Mouse (Mus musculus) embryonic facial prominence, embryonic 14.5 days (tissue): ENCODE measurements around the gene Kmt5c. TPM values are rescaled to one million over a fixed set of nuclear protein-coding genes. Genes with fewer than 3 reads are reported as not detected.

Source experiments
- ATAC-seq: fragments of 200-750 bp; cut with Nextera tagmentation; 2 replicates; pipeline ENCODE4 v1.8.0; 2017; ENCODE audit warnings: low read depth, moderate number of reproducible peaks, moderate TSS enrichment
- DNase-seq: peaks from one replicate; pipeline ENCODE4 v3.0.0-alpha.2; 2015; ENCODE audit warnings: low spot score
- H3K27ac ChIP-seq: fragments of 300-500 bp; sonication (generic); replicated peaks from 2 replicates; pipeline ENCODE4 v1.5.1; 2014; ENCODE audit warnings: low read depth, mild to moderate bottlenecking, low read length, moderate library complexity
- H3K27me3 ChIP-seq: fragments of 300-500 bp; sonication (generic); replicated peaks from 2 replicates; pipeline ENCODE4 v1.6.1; 2014; ENCODE audit warnings: low read length; ENCODE audit not compliant: control insufficient read depth, insufficient read depth
- H3K36me3 ChIP-seq: fragments of 300-500 bp; sonication (generic); 2 replicates; pipeline ENCODE4 v1.6.1; 2014; ENCODE audit warnings: low read length, mixed read lengths; ENCODE audit not compliant: control insufficient read depth, insufficient read depth
- H3K4me1 ChIP-seq: fragments of 300-500 bp; sonication (generic); 2 replicates; pipeline ENCODE4 v1.6.1; 2014; ENCODE audit warnings: antibody characterized with exemption, low read length; ENCODE audit not compliant: control insufficient read depth, insufficient read depth
- H3K4me2 ChIP-seq: fragments of 300-500 bp; sonication (generic); 2 replicates; pipeline ENCODE4 v1.6.1; 2014; ENCODE audit warnings: low read depth, mild to moderate bottlenecking, low read length, moderate library complexity, mixed read lengths
- H3K4me3 ChIP-seq: fragments of 300-500 bp; sonication (generic); 2 replicates; pipeline ENCODE4 v1.5.1; 2014; ENCODE audit warnings: low read depth, mild to moderate bottlenecking, low read length
- H3K9ac ChIP-seq: fragments of 300-500 bp; sonication (generic); 2 replicates; pipeline ENCODE4 v1.6.1; 2014; ENCODE audit warnings: low read depth, mild to moderate bottlenecking, low read length, moderate library complexity, mixed read lengths
- H3K9me3 ChIP-seq: fragments of 300-500 bp; sonication (generic); 2 replicates; pipeline ENCODE4 v1.6.1; 2016; ENCODE audit warnings: low read length; ENCODE audit not compliant: control insufficient read depth
- WGBS: fragments of 180-500 bp; shearing (Covaris S2); extraction: QIAGEN DNeasy Blood & Tissue Kit; methylation state at CpG from one replicate; pipeline ENCODE4 v1.1.7; 2014; 5-methylcytosine and 5-hydroxymethylcytosine counted together
- polyA plus RNA-seq: library from polyadenylated mRNA; unstranded; fragments of >200 nt; fragmentation: Nextera tagmentation; extraction: Ambion mirVana; gene quantifications from 2 replicates; pipeline ENCODE4 v1.2.1, GENCODE M21; 2014

Kmt5c gene
- polyA plus RNA-seq, 1 experiment from 2014 or later, result 41.5 TPM

GRCm38 (mm10) chr7:4749169-4749568 lies 9.3 kb downstream of the Kmt5c start:
- DNase-seq, result no peak
- no peaks in the 10 kb centered on the region for H3K27me3 ChIP-seq
- no peak for ATAC-seq
- no peaks in the 10 kb centered on the region for H3K9me3 ChIP-seq
- H3K4me3 ChIP-seq, result no peak overlapping the region
- 80% methylated on average over 2 of the region's 2 CpGs for WGBS
- H3K27ac ChIP-seq, result no peak overlapping the region
- H3K36me3 ChIP-seq, result peaks cover 25% of the 10 kb centered on the region
- H3K9ac ChIP-seq, result no peak overlapping the region
- peaks cover 14% of the 10 kb centered on the region for H3K4me1 ChIP-seq
- no peak overlapping the region for H3K4me2 ChIP-seq

GRCm38 (mm10) chr7:4751971-4752820 lies 12.3 kb downstream of the Kmt5c start:
- peak overlapping the region; percentile 26 for H3K9ac ChIP-seq

GRCm38 (mm10) chr7:4752821-4753570 lies 13.1 kb downstream of the Kmt5c start, which contains the start of gene Cox6b2:
Gene Cox6b2, minus strand, starts transcription at chr7:4753094.
- peak within 1 kb of the TSS; percentile 53 for H3K27ac ChIP-seq
- H3K9ac ChIP-seq, result peak within 1 kb of the TSS; percentile 26
- no peaks in the 10 kb centered on the region for H3K36me3 ChIP-seq
- H3K4me3 ChIP-seq, result peak within 1 kb of the TSS; percentile 41
- H3K27me3 ChIP-seq, result no peaks in the 10 kb centered on the region
- DNase-seq (peak; percentile 97), ATAC-seq (peak; percentile 94)
- WGBS, result 4% methylated on average over 24 of the region's 24 CpGs
- no peaks in the 10 kb centered on the region for H3K9me3 ChIP-seq
- peaks cover 14% of the 10 kb centered on the region for H3K4me1 ChIP-seq
- H3K4me2 ChIP-seq, result peak within 1 kb of the TSS; percentile 63

More at GRCm38 (mm10) chr7:4751971-4752820, 12.3 kb downstream of the Kmt5c start:
- peak; percentile 78 for ATAC-seq
- WGBS, result 2% methylated on average over 28 of the region's 30 CpGs
- 0 out of 2 replicates have a peak, but pooled peaks cover under 1% of the 10 kb centered on the region for H3K36me3 ChIP-seq
- no peaks in the 10 kb centered on the region for H3K27me3 ChIP-seq
- H3K4me3 ChIP-seq, result peak overlapping the region; percentile 41
- peak overlapping the region; percentile 63 for H3K4me2 ChIP-seq
- H3K4me1 ChIP-seq, result peaks cover 14% of the 10 kb centered on the region
- DNase-seq, result peak; percentile 57
- no peaks in the 10 kb centered on the region for H3K9me3 ChIP-seq
- H3K27ac ChIP-seq, result peak overlapping the region; percentile 53

DNA sequence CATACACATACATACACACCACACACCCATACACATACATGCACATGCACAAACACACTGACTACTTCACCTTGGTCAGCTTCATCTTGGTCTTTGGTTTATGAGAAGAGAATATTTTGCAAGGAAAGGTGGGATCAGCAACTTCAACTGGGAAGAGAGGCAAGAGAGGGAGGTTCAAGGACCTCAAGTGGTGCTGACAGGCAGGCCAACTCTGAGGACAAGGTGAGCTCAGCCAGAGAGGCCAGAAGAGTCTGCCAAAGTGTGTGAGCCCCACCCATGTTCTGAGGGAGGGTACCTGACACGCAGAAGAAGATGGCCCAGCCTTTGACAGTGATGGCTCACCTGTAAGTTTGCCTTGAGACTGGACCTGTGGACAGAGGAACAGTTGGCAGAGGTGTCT lies 19.8 kb downstream of the Kmt5c start:
- ATAC-seq (no peak), DNase-seq (no peak)
- H3K27me3 ChIP-seq, result no peaks in the 10 kb centered on the region
- 44% methylated on average over 1 of the region's 1 CpGs for WGBS
- no peaks in the 10 kb centered on the region for H3K4me1 ChIP-seq
- no peak overlapping the region for H3K4me3 ChIP-seq
- no peaks in the 10 kb centered on the region for H3K9me3 ChIP-seq
- no peak overlapping the region for H3K27ac ChIP-seq
- H3K36me3 ChIP-seq, result no peaks in the 10 kb centered on the region
- H3K9ac ChIP-seq, result no peak overlapping the region
- no peak overlapping the region for H3K4me2 ChIP-seq

GRCm38 (mm10) chr7:4764946-4765710 lies 25.2 kb downstream of the Kmt5c start:
- H3K4me1 ChIP-seq, result peaks cover 5% of the 10 kb centered on the region; the same call in 1 of the 2 replicates
- no peaks in the 10 kb centered on the region for H3K9me3 ChIP-seq
- DNase-seq (no peak), ATAC-seq (no peak)
- no peaks in the 10 kb centered on the region for H3K27me3 ChIP-seq
- no peak overlapping the region for H3K27ac ChIP-seq
- no peak overlapping the region for H3K4me2 ChIP-seq
- no peaks in the 10 kb centered on the region for H3K36me3 ChIP-seq
- no peak overlapping the region for H3K4me3 ChIP-seq
- no peak overlapping the region for H3K9ac ChIP-seq
- 11% methylated on average over 4 of the region's 4 CpGs for WGBS

GRCm38 (mm10) chr7:4771202-4771601 lies 31.3 kb downstream of the Kmt5c start, which contains the start of gene Fam71e2:
Gene Fam71e2, minus strand, starts transcription at chr7:4771302.
- Histone ChIP-seq H3K9me3 (no peaks in the 10 kb centered on the region), H3K9ac (no peak within 1 kb of the TSS), H3K36me3 (no peaks in the 10 kb centered on the region), H3K27ac (no peak within 1 kb of the TSS), H3K4me2 (no peak within 1 kb of the TSS), H3K27me3 (peaks cover 11% of the 10 kb centered on the region), H3K4me1 (no peaks in the 10 kb centered on the region), H3K4me3 (no peak within 1 kb of the TSS)
- ATAC-seq (no peak), DNase-seq (no peak)
- 69% methylated on average over 4 of the region's 5 CpGs for WGBS

GRCm38 (mm10) chr7:4776131-4776530 lies 36.2 kb downstream of the Kmt5c start:
- Histone ChIP-seq H3K27ac (no peak overlapping the region), H3K9me3 (no peaks in the 10 kb centered on the region), H3K36me3 (no peaks in the 10 kb centered on the region), H3K9ac (no peak overlapping the region), H3K4me2 (no peak overlapping the region), H3K4me3 (no peak overlapping the region), H3K4me1 (0 out of 2 replicates have a peak, but pooled peaks cover 3% of the 10 kb centered on the region), H3K27me3 (peaks cover 44% of the 10 kb centered on the region)
- DNase-seq (no peak), ATAC-seq (no peak)
- WGBS, result 52% methylated on average over 10 of the region's 10 CpGs
